Mouse (Mus musculus) hindbrain, embryonic 12.5 days (tissue): ENCODE results near the gene Zdhhc19. TPM values are rescaled to one million over a fixed set of nuclear protein-coding genes. Genes with fewer than 3 reads are reported as not detected.

Experiments used
- ATAC-seq: fragments of 200-750 bp; cut with Nextera tagmentation; 2 replicates; pipeline ENCODE4 v1.8.0; 2017; ENCODE audit warnings: moderate TSS enrichment; ENCODE audit not compliant: low FRiP score
- H3K27ac ChIP-seq: fragments of 300-500 bp; sonication (generic); 2 replicates; pipeline ENCODE4 v1.5.1; 2016; ENCODE audit warnings: mild to moderate bottlenecking
- H3K27me3 ChIP-seq: fragments of 300-500 bp; sonication (generic); 2 replicates; pipeline ENCODE4 v1.6.1; 2016; ENCODE audit warnings: mild to moderate bottlenecking
- H3K36me3 ChIP-seq: fragments of 300-500 bp; sonication (generic); 2 replicates; pipeline ENCODE4 v1.6.1; 2016; ENCODE audit warnings: mild to moderate bottlenecking
- H3K4me1 ChIP-seq: fragments of 300-500 bp; sonication (generic); 2 replicates; pipeline ENCODE4 v1.6.1; 2016
- H3K4me2 ChIP-seq: fragments of 300-500 bp; sonication (generic); replicated peaks from 2 replicates; pipeline ENCODE4 v1.6.1; 2016; ENCODE audit warnings: mild to moderate bottlenecking
- H3K4me3 ChIP-seq: fragments of 300-500 bp; sonication (generic); 2 replicates; pipeline ENCODE4 v1.5.1; 2016; ENCODE audit warnings: mild to moderate bottlenecking
- H3K9ac ChIP-seq: fragments of 300-500 bp; sonication (generic); 2 replicates; pipeline ENCODE4 v1.6.1; 2016; ENCODE audit warnings: mild to moderate bottlenecking, moderate library complexity
- H3K9me3 ChIP-seq: fragments of 300-500 bp; sonication (generic); replicated peaks from 2 replicates; pipeline ENCODE4 v1.6.1; 2016; ENCODE audit warnings: mild to moderate bottlenecking
- WGBS: fragments of 180-500 bp; shearing (Covaris S2); methylation state at CpG from one replicate; pipeline ENCODE4 v1.1.7; 2016; 5-methylcytosine and 5-hydroxymethylcytosine counted together
- polyA plus RNA-seq: library from polyadenylated mRNA; unstranded; fragments of >200 nt; fragmentation: Nextera tagmentation; extraction: Ambion mirVana; gene quantifications from 2 replicates; pipeline ENCODE4 v1.2.1, GENCODE M21; 2016

Zdhhc19 gene
- polyA plus RNA-seq, 1 experiment from 2014 or later, result not detected

DNA sequence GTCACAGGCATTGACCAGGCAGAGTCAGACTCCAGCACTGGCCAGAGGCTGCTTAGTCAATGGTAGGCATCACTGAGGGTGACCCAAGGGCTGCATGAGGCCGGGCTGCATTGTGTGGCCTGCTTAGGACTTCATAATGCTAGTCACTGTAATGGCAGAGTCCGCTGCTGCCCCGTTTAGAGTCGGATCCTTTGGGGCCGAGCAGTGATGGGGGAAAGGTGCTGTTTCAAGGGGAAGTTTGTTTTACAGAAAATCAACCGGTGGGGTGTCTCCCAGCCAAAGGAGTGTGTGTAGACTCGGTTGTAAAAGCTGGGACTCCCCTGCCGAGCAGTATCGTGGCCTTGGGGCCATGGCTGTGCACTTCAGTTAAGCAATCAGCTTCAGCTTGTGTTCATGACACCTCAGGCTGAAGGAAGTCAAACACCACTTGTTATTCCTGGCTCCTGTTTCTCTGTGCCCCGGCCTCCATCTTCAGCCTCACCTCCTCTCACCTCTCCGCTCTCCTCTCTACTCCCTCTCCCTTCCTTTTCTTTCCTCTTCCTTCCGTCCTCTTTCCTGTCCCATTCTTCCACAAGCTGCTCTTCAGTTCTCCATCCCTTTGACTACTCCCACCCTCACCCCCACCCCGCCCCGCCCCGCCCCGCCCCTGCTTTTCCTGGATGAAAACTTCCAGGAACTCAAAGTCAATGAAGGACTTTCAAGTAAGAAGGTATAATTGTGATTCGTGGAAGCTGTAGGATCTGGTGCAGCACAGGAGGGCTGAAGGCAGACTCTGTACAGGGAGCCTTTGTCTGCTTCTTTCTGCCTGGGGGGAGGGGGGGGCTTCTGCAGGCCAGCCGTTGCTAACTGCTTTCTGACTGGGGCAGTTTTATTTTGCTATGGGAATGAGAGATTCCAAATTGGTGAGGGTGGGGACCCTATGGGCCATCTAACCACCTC lies 14.6 kb downstream of the Zdhhc19 start:
- Histone ChIP-seq H3K27me3 (no peaks in the 10 kb centered on the region), H3K4me1 (peaks cover 17% of the 10 kb centered on the region), H3K4me2 (no peak overlapping the region), H3K4me3 (no peak overlapping the region), H3K36me3 (no peaks in the 10 kb centered on the region), H3K27ac (peak overlapping the region; percentile 40; the same call in 1 of the 2 replicates), H3K9ac (no peak overlapping the region), H3K9me3 (no peaks in the 10 kb centered on the region)
- WGBS, result 70% methylated on average over 18 of the region's 18 CpGs
- ATAC-seq, result no peak

DNA sequence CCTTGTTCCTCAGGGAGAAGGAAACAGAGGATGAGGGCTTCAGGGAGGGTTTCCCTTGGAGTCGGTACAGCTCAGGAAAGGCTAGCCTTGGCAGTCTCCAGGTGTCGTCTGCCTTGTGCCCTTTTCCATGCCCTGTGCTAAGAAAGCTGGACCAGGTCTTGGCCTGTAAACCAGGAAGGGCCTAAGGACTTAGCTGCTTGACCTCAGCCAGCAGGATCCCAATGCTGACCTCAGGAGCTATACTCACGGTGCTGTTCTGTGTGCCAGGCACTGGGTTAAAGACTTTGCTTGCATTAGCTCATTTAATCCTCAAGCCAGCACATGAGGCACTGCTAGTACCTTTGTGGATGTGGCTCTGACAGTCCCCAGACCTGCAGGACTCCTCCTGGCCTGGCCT lies 15.3 kb downstream of the Zdhhc19 start:
- H3K4me3 ChIP-seq, result no peak overlapping the region
- no peak overlapping the region for H3K4me2 ChIP-seq
- H3K27me3 ChIP-seq, result no peaks in the 10 kb centered on the region
- WGBS, result 75% methylated on average over 3 of the region's 3 CpGs
- no peaks in the 10 kb centered on the region for H3K9me3 ChIP-seq
- no peak overlapping the region for H3K9ac ChIP-seq
- ATAC-seq, result no peak
- peaks cover 24% of the 10 kb centered on the region for H3K4me1 ChIP-seq
- H3K27ac ChIP-seq, result no peak overlapping the region
- no peaks in the 10 kb centered on the region for H3K36me3 ChIP-seq

DNA sequence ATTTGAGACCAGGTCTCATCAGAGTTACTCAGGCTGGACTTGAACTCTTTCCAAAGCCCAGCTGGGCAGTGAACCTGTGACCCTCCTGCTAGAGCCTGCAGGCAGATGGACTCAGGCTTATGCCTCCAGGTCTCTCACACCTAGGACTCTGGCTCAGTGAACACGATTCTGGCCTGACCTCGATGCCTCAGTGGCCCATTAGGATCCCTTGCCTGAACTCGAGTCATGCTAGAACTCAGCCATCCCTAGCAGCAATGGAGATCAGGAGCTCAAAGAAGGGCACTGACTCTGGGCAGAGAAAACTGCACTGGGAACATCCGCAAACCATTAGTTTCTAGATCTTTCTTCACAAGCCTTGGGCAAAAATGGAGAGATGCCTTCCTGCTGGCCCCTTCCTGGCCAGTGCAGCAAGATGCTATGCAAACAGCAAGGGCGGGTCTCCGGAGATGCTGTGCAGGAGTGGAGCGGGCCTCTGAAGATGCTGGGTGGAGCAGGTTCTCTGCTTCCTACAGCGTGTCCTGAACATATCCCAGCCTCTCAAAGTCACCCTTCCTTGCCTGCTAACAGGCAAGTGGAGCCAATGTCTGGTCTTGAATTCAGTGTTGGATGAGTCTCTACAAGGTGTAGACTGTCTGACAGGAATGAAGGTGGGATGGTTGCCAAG lies 15.9 kb downstream of the Zdhhc19 start:
- no peak for ATAC-seq
- no peaks in the 10 kb centered on the region for H3K9me3 ChIP-seq
- no peaks in the 10 kb centered on the region for H3K27me3 ChIP-seq
- H3K36me3 ChIP-seq, result no peaks in the 10 kb centered on the region
- no peak overlapping the region for H3K4me2 ChIP-seq
- H3K4me3 ChIP-seq, result no peak overlapping the region
- H3K4me1 ChIP-seq, result peaks cover 29% of the 10 kb centered on the region
- no peak overlapping the region for H3K27ac ChIP-seq
- WGBS, result 91% methylated on average over 8 of the region's 8 CpGs
- no peak overlapping the region for H3K9ac ChIP-seq

DNA sequence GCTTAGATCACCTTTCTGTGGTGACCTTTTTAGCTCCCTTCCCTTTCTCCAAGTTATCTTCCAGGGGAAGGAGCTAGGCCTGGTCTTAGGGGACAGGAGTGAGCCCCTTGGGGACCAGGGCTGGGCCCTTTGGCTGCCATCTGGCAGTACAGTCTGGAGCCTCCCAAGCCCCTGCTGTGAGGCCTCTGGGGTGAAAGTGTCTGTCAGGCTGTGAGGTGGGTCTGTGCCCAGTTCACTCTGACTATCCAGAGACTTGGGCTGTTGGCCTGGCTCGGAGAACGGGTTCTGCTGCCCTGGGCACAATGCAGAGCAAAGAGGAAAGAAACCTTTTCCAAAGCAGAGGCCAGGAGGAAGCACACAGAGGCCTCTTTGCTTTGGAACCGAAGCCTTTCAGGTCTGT lies 16.9 kb downstream of the Zdhhc19 start:
- Histone ChIP-seq H3K4me3 (no peak overlapping the region), H3K4me2 (no peak overlapping the region), H3K4me1 (peaks cover 30% of the 10 kb centered on the region), H3K27ac (peak overlapping the region; percentile 62; the same call in 1 of the 2 replicates), H3K9me3 (no peaks in the 10 kb centered on the region), H3K27me3 (no peaks in the 10 kb centered on the region), H3K9ac (no peak overlapping the region), H3K36me3 (no peaks in the 10 kb centered on the region)
- WGBS, result 74% methylated on average over 3 of the region's 3 CpGs
- ATAC-seq, result no peak

DNA sequence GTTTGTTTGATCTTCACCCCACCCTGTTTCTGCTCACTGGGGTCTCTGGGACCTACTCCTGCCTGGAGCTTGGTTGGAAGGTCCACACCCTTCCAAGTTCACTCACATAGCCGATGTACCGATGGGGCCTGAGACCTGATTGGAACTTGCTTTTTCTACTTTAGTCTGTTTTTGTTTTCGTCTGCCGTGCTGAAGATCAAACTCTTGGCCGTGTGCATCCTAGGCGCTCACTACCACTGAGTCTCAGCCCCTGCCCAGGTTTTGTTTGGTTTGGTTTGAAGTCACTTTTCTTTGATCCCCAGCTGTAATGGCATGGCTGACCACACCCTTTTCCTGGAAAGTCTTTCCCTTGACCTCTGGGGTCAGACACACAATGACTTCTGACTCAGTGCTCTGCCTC lies 17.3 kb downstream of the Zdhhc19 start:
- Histone ChIP-seq H3K9ac (no peak overlapping the region), H3K27ac (no peak overlapping the region), H3K4me2 (no peak overlapping the region), H3K9me3 (no peaks in the 10 kb centered on the region), H3K4me3 (no peak overlapping the region), H3K4me1 (peaks cover 30% of the 10 kb centered on the region), H3K36me3 (no peaks in the 10 kb centered on the region), H3K27me3 (no peaks in the 10 kb centered on the region)
- WGBS, result 88% methylated on average over 6 of the region's 6 CpGs
- ATAC-seq, result no peak

DNA sequence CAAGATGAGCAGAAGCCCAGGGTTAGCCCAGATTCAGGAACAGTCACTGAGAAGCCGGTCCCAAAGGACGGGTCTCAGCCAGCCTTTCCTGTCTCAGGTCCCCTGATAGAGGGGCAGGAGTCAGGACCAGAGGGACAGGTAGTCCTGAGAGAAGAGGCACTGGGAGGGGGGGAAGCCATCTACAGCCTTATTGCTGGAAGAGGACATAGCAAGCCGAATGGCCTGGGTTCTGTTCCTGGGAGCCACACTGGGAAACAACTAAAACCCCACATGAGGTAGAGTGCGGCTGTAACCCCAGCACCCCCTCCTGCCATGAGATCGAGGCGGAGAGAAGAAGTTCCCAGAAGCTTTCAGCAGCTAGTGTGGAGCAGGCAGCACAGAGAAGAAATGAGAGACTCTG lies 17.9 kb downstream of the Zdhhc19 start:
- H3K27ac ChIP-seq, result no peak overlapping the region
- no peak overlapping the region for H3K4me2 ChIP-seq
- H3K4me3 ChIP-seq, result no peak overlapping the region
- H3K9me3 ChIP-seq, result no peaks in the 10 kb centered on the region
- ATAC-seq, result no peak
- no peaks in the 10 kb centered on the region for H3K36me3 ChIP-seq
- WGBS, result 93% methylated on average over 6 of the region's 6 CpGs
- peaks cover 30% of the 10 kb centered on the region for H3K4me1 ChIP-seq
- no peaks in the 10 kb centered on the region for H3K27me3 ChIP-seq
- no peak overlapping the region for H3K9ac ChIP-seq

DNA sequence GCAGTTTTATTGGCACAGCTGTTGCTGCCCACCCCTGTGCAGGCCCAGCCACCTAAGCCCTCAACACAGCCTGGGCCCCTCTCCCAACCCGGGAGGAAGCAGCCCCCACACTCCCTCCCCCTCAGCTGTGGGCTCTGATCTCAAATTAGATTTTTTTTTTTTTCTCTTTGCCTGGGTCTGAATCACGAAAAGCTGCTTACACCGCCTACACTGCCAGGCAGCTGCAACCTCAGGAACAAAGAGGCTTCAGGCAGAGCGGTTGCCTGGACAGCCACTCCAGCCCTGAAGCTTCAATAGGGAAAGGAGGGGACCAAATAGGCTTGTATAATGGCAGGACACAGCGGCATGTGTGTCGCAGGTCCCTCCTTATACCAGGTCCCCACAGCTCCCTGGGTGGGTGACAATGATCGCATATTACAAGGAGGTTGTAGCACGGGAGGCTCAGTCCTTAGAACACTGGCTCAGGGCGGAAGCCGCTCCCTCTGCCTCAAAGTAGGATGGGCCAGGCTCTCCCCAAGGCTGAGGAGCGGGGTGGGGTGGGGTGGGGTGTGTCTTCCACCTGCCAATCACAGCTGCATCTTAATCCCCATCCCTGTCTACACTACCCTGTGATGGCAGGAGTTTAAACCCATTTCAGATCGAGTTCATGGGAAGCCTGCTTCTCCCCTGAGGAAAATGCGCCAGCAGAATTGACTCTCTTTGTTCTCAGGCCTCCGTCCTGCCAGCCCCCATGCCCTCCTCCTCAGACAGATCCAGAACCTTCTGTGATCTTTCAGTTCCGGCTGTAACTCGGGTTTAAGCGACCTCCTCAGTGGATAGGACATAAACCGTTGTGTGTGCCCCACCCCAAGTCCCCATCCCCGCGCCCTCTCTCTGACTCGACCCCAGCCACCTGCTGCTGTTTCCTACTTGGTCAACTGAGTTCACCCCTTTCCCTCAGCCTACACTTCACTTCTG lies 20.2 kb downstream of the Zdhhc19 start:
- ATAC-seq, result peak; percentile 95

DNA sequence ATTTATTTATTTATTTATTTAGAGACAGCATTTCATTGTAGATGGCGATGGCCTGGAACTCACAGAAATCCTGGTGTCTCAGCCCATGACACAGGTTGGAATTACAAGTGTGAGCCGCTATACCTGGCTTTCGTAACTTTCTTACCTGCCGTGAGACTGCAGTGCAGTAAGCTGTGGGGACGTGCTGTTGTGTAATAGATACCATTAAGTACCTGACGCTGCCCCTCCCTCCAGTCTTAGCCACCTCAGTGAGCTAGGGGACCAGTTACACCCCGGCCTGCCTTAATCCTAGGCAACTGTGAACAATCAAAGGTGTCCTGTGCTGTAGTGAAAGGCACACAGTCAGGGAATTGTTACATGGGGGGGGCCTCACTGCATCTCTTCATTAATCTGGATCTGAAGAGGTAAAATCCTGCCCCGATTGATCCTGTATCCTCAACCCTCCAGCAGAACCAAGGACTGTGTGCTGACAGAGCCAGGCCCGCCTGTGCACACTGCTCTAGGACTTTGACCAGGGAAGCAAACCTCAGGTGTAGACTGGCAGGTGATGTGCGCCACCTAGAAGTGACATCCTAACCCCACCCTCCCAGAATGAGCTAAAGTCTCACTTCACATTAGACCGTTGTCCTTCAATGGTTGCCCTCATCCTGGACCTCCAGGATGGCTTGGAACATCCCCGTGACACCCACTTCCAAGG lies 21.9 kb downstream of the Zdhhc19 start:
- Histone ChIP-seq H3K9me3 (no peaks in the 10 kb centered on the region), H3K36me3 (no peaks in the 10 kb centered on the region), H3K4me2 (no peak overlapping the region), H3K4me3 (no peak overlapping the region), H3K9ac (no peak overlapping the region), H3K27ac (no peak overlapping the region), H3K4me1 (peaks cover 21% of the 10 kb centered on the region), H3K27me3 (peaks cover 3% of the 10 kb centered on the region; the same call in 1 of the 2 replicates)
- 87% methylated on average over 12 of the region's 12 CpGs for WGBS
- ATAC-seq, result no peak

More for the DNA sequence above, 20.2 kb downstream of the Zdhhc19 start:
- Histone ChIP-seq H3K9me3 (no peaks in the 10 kb centered on the region), H3K4me2 (peak overlapping the region; percentile 44), H3K4me1 (peaks cover 22% of the 10 kb centered on the region), H3K27ac (peak overlapping the region; percentile 98), H3K36me3 (no peaks in the 10 kb centered on the region), H3K27me3 (peaks cover 3% of the 10 kb centered on the region; the same call in 1 of the 2 replicates), H3K9ac (peak overlapping the region; percentile 56), H3K4me3 (peak overlapping the region; percentile 17)
- 12% methylated on average over 21 of the region's 21 CpGs for WGBS

DNA sequence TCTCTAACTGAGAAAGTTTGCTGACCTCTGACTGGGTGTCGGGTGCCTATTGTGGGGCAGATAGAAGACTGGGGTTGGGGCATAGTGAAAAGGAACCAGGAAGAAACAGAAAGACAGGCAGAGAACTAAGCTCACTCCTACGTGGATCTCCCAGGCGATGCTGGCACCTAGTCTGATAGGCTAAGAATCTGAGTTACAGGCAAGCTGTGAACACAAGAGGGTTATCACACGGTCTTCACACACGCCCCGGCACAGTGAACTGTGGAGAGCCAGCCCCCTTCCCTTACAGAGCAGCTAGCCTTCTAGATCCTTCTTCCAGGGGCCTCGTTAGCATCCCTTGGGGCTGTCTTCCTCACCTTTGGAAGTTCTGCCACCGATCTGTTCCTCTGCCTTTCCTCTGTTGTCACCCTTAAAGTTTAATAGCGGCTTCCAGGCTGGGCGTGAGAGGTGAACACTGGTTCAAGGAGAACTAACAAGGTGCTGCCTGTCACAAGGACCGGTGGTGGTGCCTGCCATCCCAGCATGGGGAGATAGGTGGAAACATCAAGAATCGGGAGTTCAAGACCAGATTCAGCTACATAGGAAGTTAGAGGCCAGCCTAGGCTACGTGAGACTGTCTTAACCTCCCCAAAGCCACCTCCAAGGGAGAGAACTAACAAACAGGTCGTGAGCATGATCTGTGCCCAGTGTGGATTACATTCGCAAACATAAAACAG lies 23.7 kb downstream of the Zdhhc19 start:
- WGBS, result 84% methylated on average over 15 of the region's 15 CpGs
- ATAC-seq, result no peak
- peaks cover 33% of the 10 kb centered on the region for H3K4me1 ChIP-seq
- H3K4me2 ChIP-seq, result no peak overlapping the region
- peaks cover 3% of the 10 kb centered on the region; the same call in 1 of the 2 replicates for H3K27me3 ChIP-seq
- no peak overlapping the region for H3K27ac ChIP-seq
- H3K9ac ChIP-seq, result no peak overlapping the region
- no peaks in the 10 kb centered on the region for H3K36me3 ChIP-seq
- H3K4me3 ChIP-seq, result no peak overlapping the region
- no peaks in the 10 kb centered on the region for H3K9me3 ChIP-seq

DNA sequence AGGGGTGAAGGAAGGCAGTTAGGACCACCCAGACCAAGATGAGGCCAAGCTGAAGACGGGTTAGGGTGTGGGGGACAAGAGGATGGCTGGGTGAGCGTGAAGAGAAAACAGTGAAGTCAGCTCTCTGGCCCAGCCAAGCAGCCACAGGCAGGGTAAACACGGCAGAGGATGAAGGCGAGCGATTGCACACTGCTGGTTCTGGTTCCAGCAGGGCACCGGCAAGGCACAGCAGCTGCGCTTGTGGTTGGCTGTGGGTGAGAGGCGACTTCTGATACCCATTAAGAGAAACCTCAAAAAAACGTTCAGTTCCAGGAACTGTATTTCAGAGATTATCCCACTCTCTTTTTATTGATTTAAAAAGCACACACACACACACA lies 24.3 kb downstream of the Zdhhc19 start:
- 62% methylated on average over 9 of the region's 9 CpGs for WGBS
- H3K9ac ChIP-seq, result no peak overlapping the region

More for the DNA sequence above, 24.3 kb downstream of the Zdhhc19 start:
- Histone ChIP-seq H3K4me3 (no peak overlapping the region), H3K27ac (no peak overlapping the region), H3K36me3 (no peaks in the 10 kb centered on the region), H3K9me3 (no peaks in the 10 kb centered on the region), H3K4me2 (no peak overlapping the region), H3K27me3 (peaks cover 3% of the 10 kb centered on the region; the same call in 1 of the 2 replicates), H3K4me1 (peaks cover 30% of the 10 kb centered on the region)
- ATAC-seq, result no peak
